Mouse (Mus musculus) T-helper 2 cell (primary cell): ENCODE measurements around the gene Naa20.

Experiments used
- in situ Hi-C: fragments of 300-600 bp; cut with MboI, MseI; formaldehyde crosslinking; loops from one replicate; pipeline ENCODE4 v1.15.1; 2025; ENCODE audit warnings: high pct_unique_total_duplicates

Gene Naa20

GRCm38 (mm10) chr2:145901861-145902260 lies at the start of gene Naa20:
Gene Naa20 (plus strand): TSS chr2:145902099.
- in situ Hi-C loops, result loop anchor here (10.0 kb wide), 1 partner anchor 1113 kb away; the partner anchor contains the start of gene Xrn2

DNA sequence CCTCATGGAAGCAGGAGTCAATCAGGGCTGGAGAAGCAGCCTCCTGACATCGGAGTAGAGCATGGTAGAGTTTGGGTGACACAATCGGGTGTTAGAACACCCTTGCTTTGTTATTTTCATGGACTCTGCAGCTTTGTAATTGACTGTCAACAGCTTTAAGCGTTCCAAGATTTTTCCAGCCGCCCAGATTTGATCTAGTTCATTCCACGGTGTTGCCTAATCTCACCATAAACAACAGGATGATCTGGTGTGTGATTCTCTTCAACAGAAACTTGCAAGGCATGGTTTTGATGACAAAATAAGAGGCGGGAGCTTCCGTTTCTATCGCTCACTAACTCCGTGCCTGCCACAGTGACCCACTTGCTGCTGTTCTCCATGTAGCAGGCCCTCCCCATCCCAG lies 46.1 kb upstream of the Naa20 start:
- in situ Hi-C loops, result no loop called here

- in situ Hi-C loops, result no loop called here
These were observed 44.0 kb upstream of the Naa20 start for GRCm38 (mm10) chr2:145857864-145858263.

DNA sequence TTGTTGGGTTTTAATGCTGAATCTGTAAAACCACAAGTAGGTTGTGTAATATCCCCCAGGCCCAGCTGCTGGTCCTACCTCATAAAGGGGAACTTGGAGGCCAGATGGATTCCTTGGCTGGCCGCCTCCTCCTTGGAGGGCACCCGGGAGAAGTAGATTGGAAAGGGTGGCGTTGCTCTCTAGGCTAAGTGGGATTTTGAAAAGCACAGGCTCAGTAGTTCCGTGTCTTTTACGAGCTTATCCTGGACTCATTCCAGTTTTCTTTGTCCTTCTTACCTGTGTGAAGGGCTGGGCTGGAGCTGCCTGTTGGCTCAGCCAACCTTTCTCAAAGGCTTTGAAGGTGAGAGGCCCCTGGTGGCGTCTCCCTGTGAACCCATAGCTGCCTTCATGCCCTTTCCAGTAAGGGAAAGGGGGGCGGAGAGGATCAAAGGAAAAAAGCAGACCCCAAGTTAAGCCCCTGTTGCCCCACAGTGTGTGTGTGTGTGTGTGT lies 42.4 kb upstream of the Naa20 start:
- in situ Hi-C loops, result no loop called here

DNA sequence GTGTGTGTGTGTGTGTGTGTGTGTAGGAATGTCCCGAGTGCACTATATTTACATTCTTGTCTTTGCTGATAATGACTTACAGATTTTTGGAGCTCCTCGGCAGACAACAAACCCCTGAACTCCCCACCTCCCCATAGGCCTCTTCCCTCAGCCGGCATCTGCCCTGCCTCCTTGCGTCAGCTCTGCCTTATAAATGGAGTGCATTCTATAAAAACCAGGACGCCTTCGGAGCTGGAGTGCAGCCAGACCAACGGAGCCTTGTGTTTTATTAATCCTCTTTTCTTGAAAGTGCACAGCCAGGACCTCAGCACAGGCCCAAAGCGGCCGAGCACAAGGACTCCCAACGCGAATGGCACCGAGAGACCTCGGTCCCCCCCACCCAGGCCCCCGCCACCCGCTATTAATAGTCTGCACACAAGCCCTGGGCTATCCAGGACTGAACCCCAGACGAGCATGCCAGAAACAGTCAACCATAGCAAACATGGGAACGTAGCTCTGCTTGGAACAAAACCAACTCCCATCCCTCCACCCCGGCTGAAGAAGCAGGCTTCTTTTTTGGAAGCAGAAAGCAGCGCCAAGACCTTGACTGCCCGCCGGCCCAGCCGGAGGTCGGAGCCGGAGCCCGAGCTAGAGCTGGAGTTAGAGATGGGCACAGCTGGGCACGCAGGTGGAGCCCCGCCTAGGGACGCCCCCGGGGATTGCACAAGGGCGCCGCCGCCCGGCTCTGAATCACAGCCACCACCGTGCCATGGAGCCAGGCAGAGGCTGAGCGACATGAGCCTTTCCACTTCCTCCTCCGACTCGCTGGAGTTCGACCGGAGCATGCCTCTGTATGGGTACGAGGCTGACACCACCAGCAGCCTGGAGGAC lies 41.7 kb upstream of the Naa20 start:
- in situ Hi-C loops, result no loop called here

- in situ Hi-C loops, result no loop called here
These were observed 40.4 kb upstream of the Naa20 start for GRCm38 (mm10) chr2:145861193-145862123.

GRCm38 (mm10) chr2:145862206-145862817 lies 39.6 kb upstream of the Naa20 start:
- in situ Hi-C loops, result no loop called here

DNA sequence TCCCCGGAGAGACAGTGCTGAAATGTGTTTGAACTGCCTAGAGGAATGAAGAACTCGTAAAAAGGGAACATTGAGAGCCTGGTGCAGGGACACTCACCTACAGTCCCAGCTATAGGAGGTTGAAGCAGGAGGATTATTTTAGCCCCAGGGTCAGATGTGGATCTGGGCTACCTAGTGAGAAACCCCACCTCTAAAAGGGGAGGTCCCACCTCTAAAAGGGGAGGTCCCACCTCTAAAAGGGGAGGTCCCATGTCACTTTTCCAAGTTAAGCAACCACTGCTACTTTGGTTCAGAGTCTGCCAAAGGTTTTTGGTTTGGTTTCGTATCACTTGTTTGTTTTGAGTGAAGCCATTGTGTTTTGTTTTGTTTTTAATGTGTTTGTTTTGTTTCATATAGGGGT lies 36.6 kb upstream of the Naa20 start:
- in situ Hi-C loops, result no loop called here

DNA sequence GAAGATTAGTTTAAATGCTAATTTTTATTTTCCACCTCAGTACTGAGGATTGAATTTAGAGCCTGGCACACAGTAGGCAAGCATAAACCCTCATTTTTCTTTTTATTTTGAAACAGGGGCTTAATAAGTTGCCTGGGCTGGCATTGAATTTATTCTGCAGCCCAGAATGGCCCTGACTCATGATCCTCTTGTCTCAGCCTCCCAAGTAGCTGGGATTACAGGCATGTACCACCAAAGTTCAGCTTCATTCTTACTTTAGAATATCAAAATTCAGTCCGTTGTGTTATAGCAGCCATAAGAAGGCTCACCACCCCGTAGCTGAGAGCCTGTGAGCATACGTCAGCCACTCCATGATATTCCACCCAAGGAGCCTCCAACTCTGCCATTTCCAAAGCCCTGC lies 35.7 kb upstream of the Naa20 start:
- in situ Hi-C loops, result no loop called here

- in situ Hi-C loops, result no loop called here
These were observed 35.0 kb upstream of the Naa20 start for GRCm38 (mm10) chr2:145866695-145867449.

DNA sequence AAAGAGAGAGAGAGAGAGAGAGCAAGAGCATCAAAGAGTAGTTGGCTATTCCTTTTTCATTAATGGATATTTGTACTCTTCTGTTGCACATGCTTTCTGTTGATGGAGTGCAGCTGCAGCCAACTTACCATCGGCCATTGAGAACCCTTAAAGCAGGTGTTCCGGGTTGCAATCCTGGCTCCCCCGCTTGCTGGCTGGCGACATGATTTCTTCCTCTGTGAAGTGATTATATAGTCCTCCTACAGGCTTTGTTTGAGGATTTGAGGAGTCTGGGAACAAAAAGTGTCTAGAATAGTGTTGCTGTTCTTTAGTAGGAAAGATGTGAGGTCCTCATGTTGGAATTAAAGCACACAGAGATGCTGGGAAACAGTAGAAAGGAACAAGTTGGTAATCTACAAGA lies 30.6 kb upstream of the Naa20 start:
- in situ Hi-C loops, result no loop called here

GRCm38 (mm10) chr2:145872099-145872498 lies 29.8 kb upstream of the Naa20 start:
- in situ Hi-C loops, result no loop called here

DNA sequence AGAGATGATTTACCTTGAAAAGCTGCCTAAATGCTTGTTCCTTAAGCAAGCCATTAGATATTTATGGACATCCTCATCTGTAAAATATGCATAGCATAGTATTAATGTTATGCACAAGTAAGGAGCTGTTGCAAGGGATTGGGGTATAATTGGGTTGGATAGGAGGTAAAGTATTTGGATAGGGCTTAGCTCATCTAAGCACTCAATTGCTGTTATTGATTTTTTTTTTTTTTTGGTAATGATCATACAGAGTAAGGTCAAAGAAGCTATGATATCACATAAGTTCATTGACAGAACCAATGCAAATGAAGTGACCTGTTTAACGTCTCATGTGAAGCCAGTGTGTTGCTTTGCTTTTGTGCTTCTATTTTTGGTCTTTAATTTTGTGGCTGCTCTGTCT lies 27.9 kb upstream of the Naa20 start:
- in situ Hi-C loops, result no loop called here

- in situ Hi-C loops, result loop anchor here (25.0 kb wide), 1 partner anchor 688 kb away; no protein-coding TSS in a partner anchor
These were observed 26.9 kb upstream of the Naa20 start for GRCm38 (mm10) chr2:145874879-145875482.

GRCm38 (mm10) chr2:145877191-145877590 lies 24.7 kb upstream of the Naa20 start:
- in situ Hi-C loops, result loop anchor here (25.0 kb wide), 1 partner anchor 690 kb away; no protein-coding TSS in a partner anchor

DNA sequence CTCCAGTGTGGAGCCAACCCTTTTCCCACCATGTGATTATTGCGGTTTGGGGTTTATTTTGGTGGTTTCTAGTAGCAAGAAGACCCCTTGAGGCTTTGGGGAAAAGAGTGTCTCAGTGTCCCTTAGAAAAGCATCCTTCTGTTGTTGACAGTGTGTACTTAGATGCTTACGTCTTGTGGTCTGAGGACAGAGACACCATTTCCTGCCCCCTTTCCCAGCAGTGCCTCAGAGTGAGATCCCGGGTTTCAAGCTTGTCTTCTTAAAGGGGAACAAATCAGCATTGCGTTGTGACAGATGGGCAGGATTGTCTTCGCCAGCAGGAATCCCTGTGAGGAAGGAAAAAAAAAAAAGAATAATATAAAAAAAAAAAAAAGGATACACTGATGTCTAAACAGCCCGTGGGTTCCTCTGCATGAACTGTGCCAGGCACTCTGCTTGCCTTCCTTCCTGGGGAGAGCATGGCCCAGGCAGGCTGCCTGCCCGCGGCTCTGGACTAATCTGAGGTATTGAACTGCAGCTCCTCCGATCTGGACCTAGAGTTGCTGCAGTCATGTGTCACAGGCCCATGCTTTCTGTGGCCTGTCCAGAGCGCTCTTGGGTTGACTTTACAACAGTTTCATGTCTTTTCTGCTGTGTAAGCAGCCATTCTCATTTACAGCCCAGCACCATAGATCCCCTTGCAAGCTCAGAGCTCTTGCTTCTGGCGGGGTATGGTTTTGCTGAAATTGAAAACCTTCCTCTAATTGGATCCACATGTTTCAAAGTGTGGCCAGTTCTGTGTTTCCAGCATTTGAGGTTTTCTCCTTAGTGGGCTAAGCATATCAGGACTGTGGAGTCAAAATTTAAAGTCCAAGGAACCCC lies 20.8 kb upstream of the Naa20 start:
- in situ Hi-C loops, result loop anchor here (25.0 kb wide), 1 partner anchor 694 kb away; no protein-coding TSS in a partner anchor

- in situ Hi-C loops, result loop anchor here (25.0 kb wide), 1 partner anchor 695 kb away; no protein-coding TSS in a partner anchor
These were observed 20.0 kb upstream of the Naa20 start for GRCm38 (mm10) chr2:145881932-145882331.

GRCm38 (mm10) chr2:145882398-145882797 lies 19.5 kb upstream of the Naa20 start:
- in situ Hi-C loops, result loop anchor here (25.0 kb wide), 1 partner anchor 695 kb away; no protein-coding TSS in a partner anchor
